In the genomic region with DNA sequence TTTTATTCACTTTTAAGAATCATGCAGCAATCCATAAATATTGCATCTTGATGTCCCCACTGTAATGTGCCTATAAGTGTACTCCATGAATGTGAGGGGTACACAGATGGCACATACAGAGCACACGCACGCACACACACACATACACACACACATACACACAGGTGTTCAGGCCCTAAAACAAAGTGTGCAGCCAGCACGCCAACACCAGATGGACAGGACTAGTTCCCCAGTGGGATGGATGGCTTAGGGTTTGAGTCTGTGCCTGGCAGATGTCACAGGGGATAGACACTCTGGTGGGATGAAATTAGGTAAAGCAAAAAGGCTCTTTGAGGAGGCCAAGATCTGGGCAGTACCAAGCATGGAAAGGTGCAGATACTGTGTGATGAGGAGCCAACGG, we compare ENCODE assay signal across 11 mouse cellular contexts. TPM values are rescaled to one million over a fixed set of nuclear protein-coding genes. Genes with fewer than 3 reads are reported as not detected.
A peak's percentile ranks its signal among the peaks of the same experiment; 100 is the strongest.
DNase-seq lines count a peak whose midpoint lies in the region; ATAC-seq and TF ChIP-seq lines count a peak whose summit lies in the region.
"Had no signal": no experiment of that assay in that cellular context is flagged by ENCODE, and none has a peak within 500 bp of the region (broad histone marks: within the 10 kb centered on the region; RNA-seq: fewer than 3 reads in every experiment).

No protein-coding gene starts in this region.

- TF ChIP-seq CTCF in forebrain, postnatal 0 days (IDR thresholded peaks at IDR 0.05; ENCODE audit: low read depth): no peak

- DNase-seq in kidney, adult 8-10 months: no peak
- DNase-seq in forebrain, postnatal 0 days: no peak
- no peak for DNase-seq in midbrain, embryonic 11.5 days (ENCODE audit: low spot score, missing footprints)
- no peak for DNase-seq in MN1 (ENCODE audit: low spot score)
- DNase-seq in right cerebral cortex, postnatal 4 days: no peak
- no peak for DNase-seq in thymus, postnatal 10 days (ENCODE audit: low spot score in 2 of 2)

- peaks cover 73% of the 10 kb centered on the region for H3K4me1 ChIP-seq in kidney, embryonic 16.5 days (ENCODE audit: insufficient read depth, low read length)
- peaks cover 40% of the 10 kb centered on the region for H3K4me1 ChIP-seq in embryonic facial prominence, embryonic 12.5 days
- peaks cover 11% of the 10 kb centered on the region for H3K4me1 ChIP-seq in forebrain, postnatal 0 days (ENCODE audit: insufficient read depth)
- peaks cover 45% of the 10 kb centered on the region for H3K4me1 ChIP-seq in midbrain, embryonic 11.5 days (ENCODE audit: control insufficient read depth, insufficient read depth, low read length)

- ATAC-seq in kidney, embryonic 16.5 days (ENCODE audit: low FRiP score, low TSS enrichment): no peak
- no peak for ATAC-seq in embryonic facial prominence, embryonic 12.5 days (ENCODE audit: insufficient number of reproducible peaks, insufficient read depth, low FRiP score, low TSS enrichment)
- no peak for ATAC-seq in forebrain, postnatal 0 days
- ATAC-seq in midbrain, embryonic 11.5 days (ENCODE audit: low FRiP score): no peak

- no peaks in the 10 kb centered on the region for H3K9me3 ChIP-seq in kidney, embryonic 16.5 days (ENCODE audit: low read length)
- H3K9me3 ChIP-seq in embryonic facial prominence, embryonic 12.5 days: no peaks in the 10 kb centered on the region
- H3K9me3 ChIP-seq in forebrain, postnatal 0 days (ENCODE audit: low read length): no peaks in the 10 kb centered on the region
- no peaks in the 10 kb centered on the region for H3K9me3 ChIP-seq in midbrain, embryonic 11.5 days (ENCODE audit: control insufficient read depth, low read length)
- H3K9me3 ChIP-seq: G1E; liver, embryonic 15.5 days had no signal

- H3K36me3 ChIP-seq in kidney, embryonic 16.5 days (ENCODE audit: insufficient read depth, low read length): no peaks in the 10 kb centered on the region
- no peaks in the 10 kb centered on the region for H3K36me3 ChIP-seq in embryonic facial prominence, embryonic 12.5 days
- H3K36me3 ChIP-seq in forebrain, postnatal 0 days (ENCODE audit: insufficient read depth): peaks cover 18% of the 10 kb centered on the region
- H3K36me3 ChIP-seq in midbrain, embryonic 11.5 days (ENCODE audit: control insufficient read depth, insufficient read depth, low read length): no peaks in the 10 kb centered on the region
- H3K36me3 ChIP-seq: G1E; liver, embryonic 15.5 days had no signal

- H3K4me3 ChIP-seq in kidney, embryonic 16.5 days (ENCODE audit: low read length): peak overlapping the region; percentile 65; the same call in 1 of the 2 replicates
- no peak overlapping the region for H3K4me3 ChIP-seq in embryonic facial prominence, embryonic 12.5 days
- H3K4me3 ChIP-seq in forebrain, postnatal 0 days (ENCODE audit: low read depth, low read length): 0 out of 2 replicates have a peak overlapping the region, but pooled peaks have one; percentile 53
- peak overlapping the region; percentile 38 for H3K4me3 ChIP-seq in midbrain, embryonic 11.5 days (ENCODE audit: low read depth, low read length)

- H3K9ac ChIP-seq in kidney, embryonic 16.5 days (replicated peaks; ENCODE audit: low read length): peak overlapping the region; percentile 78; the same call in 1 of the 2 replicates
- peak overlapping the region; percentile 70; the same call in 1 of the 2 replicates for H3K9ac ChIP-seq in embryonic facial prominence, embryonic 12.5 days
- peak overlapping the region; percentile 66; the same call in 1 of the 2 replicates for H3K9ac ChIP-seq in forebrain, postnatal 0 days
- peak overlapping the region; percentile 60 for H3K9ac ChIP-seq in midbrain, embryonic 11.5 days (ENCODE audit: low read length)

- no peak overlapping the region; the same call in 1 of the 2 replicates for H3K4me2 ChIP-seq in kidney, embryonic 16.5 days (replicated peaks; ENCODE audit: low read depth, low read length)
- H3K4me2 ChIP-seq in embryonic facial prominence, embryonic 12.5 days (replicated peaks): peak overlapping the region; percentile 95; the same call in 1 of the 2 replicates
- peak overlapping the region; percentile 99; the same call in 1 of the 2 replicates for H3K4me2 ChIP-seq in forebrain, postnatal 0 days (ENCODE audit: low read depth)
- H3K4me2 ChIP-seq in midbrain, embryonic 11.5 days: peak overlapping the region; percentile 73

- H3K27ac ChIP-seq in kidney, embryonic 16.5 days (ENCODE audit: low read length): peak overlapping the region; percentile 82; the same call in 1 of the 2 replicates
- H3K27ac ChIP-seq in embryonic facial prominence, embryonic 12.5 days: no peak overlapping the region
- peak overlapping the region; percentile 51; the same call in 1 of the 2 replicates for H3K27ac ChIP-seq in forebrain, postnatal 0 days (ENCODE audit: low read depth, low read length)
- no peak overlapping the region for H3K27ac ChIP-seq in midbrain, embryonic 11.5 days (ENCODE audit: low read depth, low read length)
- H3K27ac ChIP-seq: liver, embryonic 15.5 days had no signal

- 80% methylated on average over 4 of the region's 4 CpGs for WGBS in kidney, embryonic 16.5 days
- whole genome bisulfite sequencing in embryonic facial prominence, embryonic 12.5 days: 79% methylated on average over 4 of the region's 4 CpGs
- 63% methylated on average over 4 of the region's 4 CpGs for WGBS in forebrain, postnatal 0 days
- WGBS in midbrain, embryonic 11.5 days: 81% methylated on average over 4 of the region's 4 CpGs

- peaks cover 18% of the 10 kb centered on the region for H3K27me3 ChIP-seq in kidney, embryonic 16.5 days (ENCODE audit: insufficient read depth, low read length)
- H3K27me3 ChIP-seq in embryonic facial prominence, embryonic 12.5 days: peaks cover 33% of the 10 kb centered on the region
- peaks cover 5% of the 10 kb centered on the region; the same call in 1 of the 2 replicates for H3K27me3 ChIP-seq in forebrain, postnatal 0 days (ENCODE audit: insufficient read depth, low read length)
- peaks cover 19% of the 10 kb centered on the region for H3K27me3 ChIP-seq in midbrain, embryonic 11.5 days (ENCODE audit: control insufficient read depth, insufficient read depth, low read length)

RNA-seq across cellular contexts. Expression of a gene that starts 1.2 kb away (rescaled TPM):
- 2.7 and 3.5 TPM in 2 replicates for polyA plus RNA-seq in kidney, embryonic 16.5 days (2015; fragmentation: Nextera tagmentation; extraction: Ambion mirVana)
- 1.0 and 1.8 TPM in 2 replicates for polyA plus RNA-seq in embryonic facial prominence, embryonic 12.5 days (2016; fragmentation: Nextera tagmentation; extraction: Ambion mirVana)
- 24.8 and 37.6 TPM in 2 replicates for total RNA-seq in forebrain, postnatal 0 days (2014; rRNA removed)
- polyA plus RNA-seq in forebrain, postnatal 0 days (2015; fragmentation: Nextera tagmentation; extraction: Ambion mirVana): 15.7 and 19.9 TPM in 2 replicates
- polyA plus RNA-seq in midbrain, embryonic 11.5 days (2014; fragmentation: Nextera tagmentation; extraction: Ambion mirVana): 3.5 and 3.8 TPM in 2 replicates

RNA-seq across cellular contexts. Expression of a gene that starts 29.4 kb away (rescaled TPM):
- polyA plus RNA-seq in kidney, embryonic 16.5 days (2015; fragmentation: Nextera tagmentation; extraction: Ambion mirVana): 71.5 and 72.5 TPM in 2 replicates
- 78.8 and 83.9 TPM in 2 replicates for polyA plus RNA-seq in embryonic facial prominence, embryonic 12.5 days (2016; fragmentation: Nextera tagmentation; extraction: Ambion mirVana)
- 91.9 and 103 TPM in 2 replicates for total RNA-seq in forebrain, postnatal 0 days (2014; rRNA removed)
- 133 and 144 TPM in 2 replicates for polyA plus RNA-seq in forebrain, postnatal 0 days (2015; fragmentation: Nextera tagmentation; extraction: Ambion mirVana)
- polyA plus RNA-seq in midbrain, embryonic 11.5 days (2014; fragmentation: Nextera tagmentation; extraction: Ambion mirVana): 59.9 and 61.3 TPM in 2 replicates

RNA-seq across cellular contexts. Expression of a gene that starts 55.7 kb away (rescaled TPM):
- 0.14 and 0.19 TPM in 2 replicates for polyA plus RNA-seq in kidney, embryonic 16.5 days (2015; fragmentation: Nextera tagmentation; extraction: Ambion mirVana)
- 0.47 and 0.56 TPM in 2 replicates for polyA plus RNA-seq in embryonic facial prominence, embryonic 12.5 days (2016; fragmentation: Nextera tagmentation; extraction: Ambion mirVana)
- total RNA-seq in forebrain, postnatal 0 days (2014; rRNA removed): not detected in 2 replicates
- 0.20 and 0.36 TPM in 2 replicates for polyA plus RNA-seq in forebrain, postnatal 0 days (2015; fragmentation: Nextera tagmentation; extraction: Ambion mirVana)
- 0.07 and 0.34 TPM in 2 replicates for polyA plus RNA-seq in midbrain, embryonic 11.5 days (2014; fragmentation: Nextera tagmentation; extraction: Ambion mirVana)
- total RNA-seq: adrenal gland, postnatal 36 days had no signal
- polyA plus RNA-seq: G1E; liver, embryonic 15.5 days had no signal

Comparison
In these comparisons a context has a peak if more than half of its experiments do, and no peak if none do; other contexts are left out.
1. H3K27ac ChIP-seq: peak in kidney, embryonic 16.5 days (single experiment) and forebrain, postnatal 0 days (single experiment); none in embryonic facial prominence, embryonic 12.5 days (single experiment) and midbrain, embryonic 11.5 days (single experiment).
2. Peak in every context shown above with its lines, with median percentiles within 50 percentile points of each other: H3K9ac ChIP-seq.